Mouse (Mus musculus): Measurements from ENCODE around the gene Entpd2.

Entpd2 gene

GRCm38 (mm10) chr2:25395721-25396596 lies at the start of gene Entpd2:
Entpd2 (plus strand) TSS chr2:25395874.
- DNase-seq, result no peak

GRCm38 (mm10) chr2:25348162-25348561 lies 47.5 kb upstream of the Entpd2 start:
- DNase-seq, result no peak

- no peak for DNase-seq
Observed at GRCm38 (mm10) chr2:25349499-25349898, 46.2 kb upstream of the Entpd2 start.

GRCm38 (mm10) chr2:25350701-25351100 lies 45.0 kb upstream of the Entpd2 start:
- DNase-seq, result no peak

- no peak for DNase-seq
Observed at GRCm38 (mm10) chr2:25354211-25354610, 41.5 kb upstream of the Entpd2 start.

- no peak for DNase-seq
Observed at GRCm38 (mm10) chr2:25355419-25356066, 40.1 kb upstream of the Entpd2 start.

- peak; percentile 80 for DNase-seq
Observed at GRCm38 (mm10) chr2:25356208-25357079, 39.2 kb upstream of the Entpd2 start, which contains the start of gene Dpp7. Dpp7 (minus strand) TSS chr2:25356359.

- no peak for DNase-seq
Observed at GRCm38 (mm10) chr2:25359848-25360247, 35.8 kb upstream of the Entpd2 start.

- no peak for DNase-seq
Observed at GRCm38 (mm10) chr2:25363478-25364178, 32.0 kb upstream of the Entpd2 start.

- no peak for DNase-seq
Observed at GRCm38 (mm10) chr2:25364313-25364712, 31.4 kb upstream of the Entpd2 start.

GRCm38 (mm10) chr2:25364761-25365090 lies 30.9 kb upstream of the Entpd2 start:
- no peak for DNase-seq

- peak; percentile 65 for DNase-seq
Observed at GRCm38 (mm10) chr2:25365091-25365761, 30.4 kb upstream of the Entpd2 start, which contains the start of gene Uap1l1. Uap1l1 (minus strand) TSS chr2:25365682.

GRCm38 (mm10) chr2:25369996-25370395 lies 25.7 kb upstream of the Entpd2 start:
- DNase-seq, result no peak

- DNase-seq, result peak; percentile 86
Observed at GRCm38 (mm10) chr2:25371764-25372643, 23.7 kb upstream of the Entpd2 start, which contains the start of gene Sapcd2. Sapcd2 (plus strand) TSS chr2:25372321.

GRCm38 (mm10) chr2:25372644-25373391 lies 22.9 kb upstream of the Entpd2 start:
- DNase-seq, result no peak

- no peak for DNase-seq
Observed at GRCm38 (mm10) chr2:25373431-25373830, 22.2 kb upstream of the Entpd2 start.

- DNase-seq, result no peak
Observed at GRCm38 (mm10) chr2:25376589-25376988, 19.1 kb upstream of the Entpd2 start.

GRCm38 (mm10) chr2:25384492-25384891 lies 11.2 kb upstream of the Entpd2 start:
- no peak for DNase-seq

GRCm38 (mm10) chr2:25391266-25391665 lies 4.4 kb upstream of the Entpd2 start:
- no peak for DNase-seq

Measured in right cerebral cortex, postnatal 25 days (tissue).